Mouse (Mus musculus) left cerebral cortex, adult 11 months (tissue): Measurements from ENCODE around the gene Smyd5.

Experiments
- DNase-seq: peaks from one replicate; pipeline ENCODE4 v3.0.0; 2022; ENCODE audit warnings: low spot score

Smyd5 gene

DNA sequence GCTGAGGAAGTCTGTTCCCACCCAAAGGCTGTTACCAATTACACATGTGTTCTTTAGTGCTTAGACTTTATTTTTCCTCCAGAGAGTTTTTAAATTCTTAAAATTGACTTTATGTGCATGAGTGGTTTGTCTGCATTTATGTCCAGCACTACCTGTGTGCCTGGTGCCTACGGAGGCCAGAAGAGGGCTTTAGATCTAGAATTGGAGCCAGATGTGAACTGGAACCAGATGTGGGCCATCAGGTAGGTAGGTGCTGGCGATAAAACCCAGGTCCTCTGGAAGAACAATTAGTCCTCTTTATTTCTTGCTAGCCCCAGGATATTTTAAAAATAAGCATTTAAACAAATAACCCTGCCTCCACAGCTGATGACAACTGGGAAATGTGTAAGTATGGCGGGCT is 59.8 kb downstream of the Smyd5 start:
- no peak for DNase-seq
